Mouse (Mus musculus): Measurements from ENCODE around the gene Olfr1393.
"Not testable (repeated sequence)": the region's sequence is repeated elsewhere in the genome, so short reads cannot be mapped to it uniquely, and the experiment has no call there.

Olfr1393 gene

DNA sequence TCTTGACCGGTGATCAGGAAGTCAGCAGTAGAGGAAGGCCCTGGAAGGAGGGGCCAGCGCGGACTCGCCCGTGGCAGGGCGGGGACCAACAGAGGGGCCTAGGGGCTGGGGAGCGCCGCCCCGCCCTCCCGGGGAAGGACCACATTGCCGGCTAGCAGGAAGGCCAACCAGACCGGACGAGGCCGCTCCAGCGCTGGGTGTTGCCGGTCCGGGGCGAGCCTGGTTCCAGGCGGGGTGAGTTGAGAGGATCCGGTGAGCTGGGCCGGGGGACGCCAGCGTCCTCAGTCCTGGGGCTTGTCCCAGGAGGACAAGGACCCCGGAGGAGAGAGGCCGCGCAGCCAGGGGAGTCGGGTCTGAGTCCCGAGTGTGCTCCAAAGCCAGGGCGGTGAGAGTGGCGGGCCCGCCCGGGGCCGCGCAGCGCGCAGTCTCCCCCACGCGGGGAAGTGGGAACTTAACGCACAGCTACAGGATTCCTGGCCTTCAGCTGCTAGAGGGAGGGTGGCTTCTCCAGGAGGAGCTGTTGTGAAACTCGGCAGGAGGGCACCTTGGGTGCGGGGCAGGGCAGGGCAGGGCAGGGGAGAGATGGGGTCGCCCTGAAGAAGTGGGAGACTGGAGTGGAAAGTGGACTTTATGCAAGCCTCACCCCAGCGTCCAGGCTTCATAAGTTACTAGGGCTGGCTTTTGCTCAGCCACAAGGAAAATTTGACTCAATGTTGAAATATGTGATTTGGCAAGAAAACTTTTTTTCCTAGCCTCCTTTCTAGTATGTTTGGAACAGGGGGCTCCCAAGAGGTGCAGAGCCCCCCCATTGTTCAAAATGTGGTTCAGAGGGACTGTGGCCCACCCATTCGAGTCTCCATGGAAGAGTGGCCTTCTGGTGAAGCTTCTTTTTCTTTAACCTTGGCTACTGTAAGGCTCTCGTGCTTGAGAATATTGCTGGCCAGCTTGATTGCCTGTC, 27.4 kb upstream of the Olfr1393 start:
- DNase-seq (ENCODE audit: low read depth in 1 of 2, low spot score in 2 of 2) = peak; percentile 64 to 75

DNA sequence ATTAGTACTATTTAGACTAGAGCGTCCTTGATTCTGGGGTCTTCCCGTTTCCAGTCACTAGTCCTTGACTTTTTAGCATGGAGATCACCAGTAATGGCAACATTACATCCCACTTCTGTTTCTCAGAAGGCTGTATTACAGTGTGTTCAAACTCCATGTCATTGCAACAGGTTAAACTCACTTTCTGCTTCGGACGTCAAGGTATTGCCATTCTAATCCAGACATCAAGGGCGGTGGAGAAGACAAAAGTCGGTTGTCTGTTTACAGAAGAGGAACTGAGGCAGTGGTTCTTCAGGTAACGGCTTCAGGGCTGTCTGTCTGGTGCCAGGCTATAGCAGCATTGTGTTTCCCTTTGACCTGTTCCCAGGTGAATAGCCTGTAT, 26.7 kb upstream of the Olfr1393 start:
- DNase-seq (ENCODE audit: low read depth in 1 of 2, low spot score in 2 of 2) = no peak

DNA sequence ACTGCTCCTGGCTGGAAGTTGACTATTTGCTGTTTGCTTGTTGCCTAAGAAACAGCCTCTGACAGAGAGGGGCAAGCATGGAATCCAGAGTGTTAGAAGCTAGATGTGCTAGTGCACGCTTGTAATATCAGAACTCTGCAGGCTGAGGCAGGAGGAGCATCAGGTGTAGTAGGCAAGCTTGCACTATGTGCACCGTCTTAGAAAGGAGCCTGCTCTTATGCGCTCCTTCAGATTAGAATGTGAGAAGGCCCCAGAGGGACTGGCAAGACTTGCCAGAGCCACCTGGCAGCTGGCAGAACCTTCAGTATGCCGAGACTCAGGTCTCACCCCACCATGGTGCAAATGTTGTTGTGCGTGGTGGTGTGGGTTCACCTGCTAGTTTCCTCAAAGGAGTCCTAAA, 26.1 kb upstream of the Olfr1393 start:
- DNase-seq (ENCODE audit: low read depth in 1 of 2, low spot score in 2 of 2) = no peak

DNA sequence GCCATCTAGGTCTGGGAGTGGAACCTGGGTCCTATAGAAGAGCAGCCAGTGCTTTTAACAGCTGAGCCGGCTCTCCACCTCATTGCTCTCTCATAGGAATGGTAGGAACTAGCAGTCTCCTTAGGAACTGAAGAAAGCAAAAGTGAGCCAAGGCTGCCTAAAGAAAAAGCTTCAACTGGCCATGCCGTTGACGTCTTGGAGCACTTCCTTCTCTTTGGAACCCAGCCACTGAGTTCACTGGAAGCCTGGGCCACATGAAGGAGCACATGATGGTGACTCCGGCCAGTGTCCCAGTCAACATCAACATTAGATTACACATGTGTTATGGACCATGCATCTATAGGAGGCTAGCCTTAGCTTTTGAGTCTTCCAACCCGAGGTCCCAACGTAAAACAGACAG, 25.1 kb upstream of the Olfr1393 start:
- DNase-seq (ENCODE audit: low read depth in 1 of 2, low spot score in 2 of 2) = no peak

DNA sequence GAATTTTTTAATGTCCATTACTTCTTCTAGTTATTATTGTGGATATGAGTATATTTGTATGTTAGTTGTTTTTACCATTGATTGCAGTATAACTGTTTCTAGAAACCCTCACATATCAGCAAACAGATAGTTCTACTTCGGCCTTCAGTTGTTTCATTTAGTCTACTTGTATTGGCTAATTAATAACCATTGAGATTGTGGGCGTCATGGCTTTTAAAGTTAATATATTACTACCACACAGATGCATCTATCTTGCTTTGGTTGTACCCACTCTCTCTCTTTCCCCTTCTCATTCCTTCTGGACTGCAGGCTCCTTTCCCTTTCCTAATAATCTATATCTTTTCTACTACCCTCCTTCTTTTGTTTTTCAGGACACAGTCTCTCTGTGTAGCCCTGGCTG, 18.8 kb upstream of the Olfr1393 start:
- DNase-seq (ENCODE audit: low read depth in 1 of 2, low spot score in 2 of 2) = no peak

DNA sequence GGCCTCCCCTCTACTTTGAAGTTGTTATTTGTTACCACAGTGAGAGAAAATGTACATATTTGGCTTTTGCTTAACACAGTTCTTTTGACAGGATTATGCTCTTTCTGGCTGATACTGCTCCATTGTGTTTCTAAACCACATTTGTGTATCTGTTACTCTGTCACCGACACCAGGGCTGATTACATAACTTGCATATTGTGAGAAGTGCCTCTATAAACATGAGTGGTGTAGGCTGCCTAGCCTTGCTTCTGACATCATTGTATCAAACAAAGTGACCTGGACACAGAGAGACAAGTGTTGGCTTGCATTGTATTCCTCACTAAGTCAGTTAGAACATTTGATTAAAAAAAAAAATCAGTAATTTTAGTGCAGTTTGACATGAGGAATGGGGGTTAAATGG, 18.3 kb upstream of the Olfr1393 start:
- no peak for DNase-seq (ENCODE audit: low read depth in 1 of 2, low spot score in 2 of 2)

DNA sequence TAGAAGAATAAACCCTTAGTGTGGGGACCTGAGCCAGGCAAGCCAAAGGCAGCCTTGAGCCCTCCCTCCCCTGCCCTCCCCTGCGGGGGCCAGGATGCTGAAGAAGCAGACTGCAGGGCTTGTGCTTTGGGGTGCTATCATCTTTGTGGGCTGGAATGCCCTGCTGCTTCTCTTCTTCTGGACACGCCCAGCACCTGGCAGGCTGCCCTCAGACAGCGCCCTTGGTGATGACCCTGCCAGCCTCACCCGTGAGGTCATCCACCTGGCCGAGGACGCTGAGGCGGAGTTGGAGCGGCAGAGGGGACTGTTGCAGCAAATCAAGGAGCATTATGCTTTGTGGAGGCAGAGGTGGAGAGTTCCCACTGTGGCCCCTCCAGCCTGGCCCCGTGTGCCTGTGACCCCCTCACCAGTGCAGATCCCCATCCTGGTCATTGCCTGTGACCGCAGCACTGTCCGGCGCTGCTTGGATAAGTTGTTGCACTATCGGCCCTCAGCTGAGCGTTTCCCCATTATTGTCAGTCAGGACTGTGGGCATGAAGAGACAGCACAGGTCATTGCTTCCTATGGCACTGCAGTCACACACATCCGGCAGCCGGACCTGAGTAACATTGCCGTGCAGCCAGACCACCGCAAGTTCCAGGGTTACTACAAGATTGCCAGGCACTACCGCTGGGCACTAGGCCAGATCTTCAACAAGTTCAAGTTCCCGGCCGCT, 17.3 kb upstream of the Olfr1393 start:
- no peak for DNase-seq (ENCODE audit: low read depth in 1 of 2, low spot score in 2 of 2)

DNA sequence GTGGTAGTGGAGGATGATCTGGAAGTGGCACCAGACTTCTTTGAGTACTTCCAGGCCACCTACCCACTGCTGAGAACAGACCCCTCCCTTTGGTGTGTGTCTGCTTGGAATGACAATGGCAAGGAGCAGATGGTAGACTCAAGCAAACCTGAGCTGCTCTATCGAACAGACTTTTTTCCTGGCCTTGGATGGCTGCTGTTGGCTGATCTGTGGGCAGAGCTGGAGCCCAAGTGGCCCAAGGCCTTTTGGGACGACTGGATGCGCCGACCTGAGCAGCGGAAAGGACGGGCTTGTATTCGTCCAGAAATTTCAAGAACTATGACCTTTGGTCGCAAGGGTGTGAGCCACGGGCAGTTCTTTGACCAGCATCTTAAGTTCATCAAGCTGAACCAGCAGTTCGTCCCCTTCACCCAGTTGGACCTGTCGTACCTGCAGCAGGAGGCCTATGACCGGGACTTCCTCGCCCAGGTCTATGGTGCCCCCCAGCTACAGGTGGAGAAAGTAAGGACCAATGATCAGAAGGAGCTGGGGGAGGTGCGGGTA, 16.7 kb upstream of the Olfr1393 start:
- DNase-seq (ENCODE audit: low read depth in 1 of 2, low spot score in 2 of 2) = no peak

DNA sequence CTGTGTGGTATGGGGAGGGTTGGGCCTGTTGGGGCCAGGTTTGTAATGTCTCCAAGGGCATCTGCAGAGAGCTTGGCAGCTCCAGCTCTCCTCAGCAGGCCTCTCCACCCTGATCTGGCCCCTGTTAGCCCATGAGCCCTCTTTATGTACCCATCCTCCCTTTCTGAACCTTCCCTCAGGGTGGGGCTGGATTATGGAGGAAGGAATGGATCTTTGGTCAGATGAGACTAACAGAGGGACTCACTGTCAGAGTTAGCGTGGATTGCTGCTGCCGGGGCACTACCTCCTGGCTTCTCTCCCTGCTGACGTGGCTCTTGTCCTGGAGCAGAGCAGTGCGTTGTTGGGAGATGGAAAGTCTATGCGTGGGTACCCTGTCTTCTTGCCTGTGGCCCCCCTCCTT, 15.8 kb upstream of the Olfr1393 start:
- no peak for DNase-seq (ENCODE audit: low read depth in 1 of 2, low spot score in 2 of 2)

DNA sequence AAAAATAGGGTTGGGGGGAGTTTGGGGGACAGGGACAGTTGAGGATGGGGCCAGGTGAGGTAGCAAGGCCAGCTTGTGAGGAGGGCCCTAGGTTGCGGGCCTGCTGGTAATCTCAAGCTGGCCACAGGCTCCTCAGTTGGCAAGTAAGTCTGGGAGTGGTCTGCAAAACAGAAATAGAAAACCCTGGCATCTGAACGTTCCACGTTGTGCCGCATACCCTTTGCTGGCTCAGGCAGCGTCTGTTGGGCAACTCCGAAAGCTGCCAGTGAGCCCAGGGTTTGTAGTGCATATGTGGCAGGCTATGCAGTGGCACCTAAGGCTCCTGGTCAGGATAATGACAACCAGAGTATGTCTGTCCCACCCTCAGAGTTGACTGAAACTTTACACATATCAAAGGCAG, 15.0 kb upstream of the Olfr1393 start:
- no peak for DNase-seq (ENCODE audit: low read depth in 1 of 2, low spot score in 2 of 2)

DNA sequence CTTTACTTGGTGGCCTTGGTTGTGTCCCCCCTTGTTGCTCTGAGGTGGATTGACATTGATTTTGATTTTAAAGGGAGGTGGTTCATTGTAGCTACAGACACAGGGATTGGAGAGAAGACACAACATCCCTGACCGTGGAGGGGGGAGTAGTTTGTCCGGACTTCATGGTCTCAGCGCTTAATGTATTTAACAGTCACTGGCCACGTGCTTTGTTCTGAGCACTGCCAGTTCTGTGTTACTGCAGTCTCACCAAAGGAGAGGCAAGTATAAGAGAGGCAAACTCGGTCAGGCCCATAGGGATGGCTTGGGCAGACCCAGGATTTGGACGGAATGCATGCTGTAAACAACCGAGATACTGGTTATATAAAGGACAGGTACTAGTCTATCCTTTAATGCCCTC, 14.0 kb upstream of the Olfr1393 start:
- DNase-seq (ENCODE audit: low read depth in 1 of 2, low spot score in 2 of 2) = no peak

DNA sequence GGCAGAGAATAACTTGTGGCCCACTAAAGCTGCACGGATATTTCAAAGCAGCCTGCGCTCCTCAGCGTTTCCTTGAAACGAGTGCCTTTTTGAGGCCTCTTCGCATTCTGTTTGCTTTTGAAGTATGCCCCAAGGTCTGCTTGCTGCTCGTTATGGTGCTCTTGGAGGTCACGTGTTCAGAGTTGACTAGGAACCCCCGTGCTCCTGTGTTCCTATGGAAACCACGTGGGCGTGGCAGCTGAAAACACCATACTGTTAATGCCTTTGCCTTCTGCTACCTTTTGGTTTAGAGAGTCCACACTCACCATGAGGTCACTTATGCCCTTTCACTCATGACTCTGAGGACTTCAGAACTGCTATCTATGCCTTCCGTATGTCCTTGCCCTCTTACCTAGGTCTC, 13.5 kb upstream of the Olfr1393 start:
- DNase-seq (ENCODE audit: low read depth in 1 of 2, low spot score in 2 of 2) = no peak

DNA sequence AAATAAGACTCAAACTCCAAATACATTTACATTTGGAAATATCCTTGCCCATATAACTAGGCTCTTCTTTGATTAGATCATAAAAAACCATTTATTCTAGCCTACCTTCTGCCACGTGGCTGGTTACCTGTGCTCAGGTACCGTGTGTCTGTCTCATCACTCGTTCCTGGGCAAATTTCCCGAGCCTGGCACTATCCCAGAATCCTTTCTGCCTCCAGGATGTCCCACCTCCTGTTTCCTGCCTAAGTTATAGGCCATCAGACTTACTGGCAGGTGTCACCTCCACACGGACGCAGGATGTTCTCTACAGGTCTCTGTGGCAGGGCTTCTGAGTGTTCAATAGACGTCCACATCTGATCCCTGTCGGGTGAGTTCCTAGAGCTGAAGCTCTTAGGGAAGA, 13.0 kb upstream of the Olfr1393 start:
- DNase-seq (ENCODE audit: low read depth in 1 of 2, low spot score in 2 of 2) = no peak

DNA sequence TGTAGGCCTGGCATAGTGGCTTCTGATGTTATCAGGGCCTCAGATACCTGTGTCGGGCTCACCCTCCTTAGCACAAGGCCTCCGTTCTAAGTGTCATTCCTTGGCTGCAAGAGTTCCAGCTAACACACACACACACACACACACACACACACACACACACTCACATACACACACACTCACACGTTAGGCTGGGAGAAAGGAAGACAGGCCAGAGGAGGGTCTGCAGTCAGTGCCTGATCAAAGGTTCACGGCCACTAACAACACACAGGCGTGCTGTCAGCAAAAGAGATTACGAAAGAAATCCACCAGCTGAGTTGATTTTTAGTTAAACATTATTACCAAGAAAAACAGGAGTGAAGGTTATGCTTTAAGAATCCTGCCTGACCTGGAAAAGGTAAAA, 11.4 kb upstream of the Olfr1393 start:
- DNase-seq (ENCODE audit: low read depth in 1 of 2, low spot score in 2 of 2) = no peak

DNA sequence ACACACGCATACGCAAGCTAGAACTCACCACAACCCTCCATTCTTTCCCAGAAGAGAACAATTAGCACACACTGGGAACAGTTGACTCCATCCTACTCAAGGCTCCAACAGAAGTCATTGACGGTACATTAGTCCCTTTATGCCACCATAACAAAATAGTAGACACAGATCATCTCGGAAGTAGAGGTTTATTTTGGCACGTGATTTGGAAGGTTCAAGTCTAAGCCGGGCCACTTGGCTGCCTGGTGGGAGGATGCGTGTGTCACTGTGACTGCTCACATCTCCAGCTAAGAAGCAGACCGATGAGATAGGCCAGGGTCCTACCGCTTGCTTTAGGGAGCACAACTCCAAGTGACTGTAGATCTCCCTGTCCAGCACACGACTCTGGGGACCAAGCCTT, 10.8 kb upstream of the Olfr1393 start:
- DNase-seq (ENCODE audit: low read depth in 1 of 2, low spot score in 2 of 2) = no peak

DNA sequence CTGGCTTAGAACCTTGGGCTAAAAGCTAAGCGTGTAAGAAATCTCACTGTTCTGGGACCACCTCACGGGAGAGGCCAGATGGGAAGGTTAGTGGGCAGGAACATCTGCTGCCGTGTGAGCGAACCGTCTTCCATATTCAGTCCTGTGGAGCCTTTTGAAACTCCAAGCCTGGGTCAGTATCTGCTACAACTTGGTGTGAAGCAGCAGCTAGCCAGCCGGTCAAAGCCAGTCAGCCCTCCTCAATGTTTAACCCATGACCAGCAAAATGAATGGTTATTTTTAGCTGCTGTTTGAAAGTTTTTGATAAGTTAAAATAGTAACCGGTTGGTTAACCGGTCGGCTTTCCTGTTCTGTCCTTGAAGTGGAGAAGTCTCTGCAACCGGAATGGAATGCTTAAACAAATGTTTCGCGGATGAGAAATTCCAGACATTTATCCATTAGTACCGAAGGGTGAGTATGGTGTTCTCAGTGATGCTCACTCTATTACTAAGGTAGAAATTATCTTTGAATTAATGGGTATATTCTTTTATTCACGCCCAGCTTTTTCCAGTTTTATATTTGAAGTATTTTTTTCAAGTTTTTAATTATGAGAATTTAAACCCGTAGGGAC, 10.0 kb upstream of the Olfr1393 start:
- no peak for DNase-seq (ENCODE audit: low read depth in 1 of 2, low spot score in 2 of 2)

DNA sequence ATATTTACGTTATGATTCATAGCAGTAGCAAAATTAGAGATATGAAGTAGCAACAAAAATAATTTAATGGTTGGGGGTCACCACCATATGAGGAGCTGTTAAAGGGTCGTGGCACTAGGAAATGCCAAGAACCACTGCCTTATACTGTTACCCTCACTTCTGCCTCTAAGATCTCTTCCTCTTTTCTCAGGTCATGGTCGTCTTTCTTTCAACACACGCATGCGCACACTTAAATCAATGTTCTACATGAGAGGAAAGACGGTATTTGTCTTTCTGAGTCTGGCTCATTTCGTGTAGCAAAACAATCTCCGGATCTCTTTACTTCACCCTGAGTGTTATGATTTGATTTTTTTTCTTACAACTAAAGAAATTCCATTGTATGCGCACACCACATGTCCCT, 8.3 kb upstream of the Olfr1393 start:
- DNase-seq (ENCODE audit: low read depth in 1 of 2, low spot score in 2 of 2) = no peak

DNA sequence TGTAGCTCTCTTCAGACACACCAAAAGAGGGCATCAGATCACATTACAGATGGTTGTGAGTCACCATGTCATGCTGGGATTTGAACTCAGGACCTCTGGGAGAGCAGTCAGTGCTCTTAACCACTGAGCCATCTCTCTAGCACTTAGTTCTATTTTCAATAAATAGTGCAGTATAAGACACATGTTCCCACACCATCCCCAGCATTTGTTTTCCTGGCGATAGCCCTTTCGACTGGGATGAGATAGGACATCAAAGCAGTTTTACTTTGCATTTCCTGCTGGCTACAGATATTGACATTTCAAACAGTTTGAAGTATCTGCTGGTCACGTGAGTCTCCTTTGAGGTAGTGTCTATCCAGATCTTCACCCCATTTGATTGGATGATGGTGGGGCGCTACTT, 7.7 kb upstream of the Olfr1393 start:
- no peak for DNase-seq (ENCODE audit: low read depth in 1 of 2, low spot score in 2 of 2)

DNA sequence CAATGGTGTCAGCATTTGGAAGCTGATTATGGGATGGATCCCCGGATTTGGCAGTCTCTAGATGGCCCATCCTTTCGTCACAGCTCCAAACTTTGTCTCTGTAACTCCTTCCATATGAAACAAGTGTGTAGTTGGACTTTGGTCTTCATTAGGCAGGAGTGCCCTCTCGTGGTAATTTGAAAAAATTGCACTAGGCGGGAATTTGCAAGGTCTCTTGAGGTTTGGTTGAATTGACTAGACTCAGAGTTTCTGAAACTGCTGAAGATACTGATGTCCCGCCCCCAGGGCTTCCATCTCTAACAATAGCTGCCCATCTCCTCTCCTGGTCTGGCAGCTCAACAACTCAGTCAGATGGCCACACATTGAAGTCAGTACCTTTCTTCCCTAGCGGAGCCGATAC, 6.8 kb upstream of the Olfr1393 start:
- DNase-seq (ENCODE audit: low read depth in 1 of 2, low spot score in 2 of 2) = no peak

DNA sequence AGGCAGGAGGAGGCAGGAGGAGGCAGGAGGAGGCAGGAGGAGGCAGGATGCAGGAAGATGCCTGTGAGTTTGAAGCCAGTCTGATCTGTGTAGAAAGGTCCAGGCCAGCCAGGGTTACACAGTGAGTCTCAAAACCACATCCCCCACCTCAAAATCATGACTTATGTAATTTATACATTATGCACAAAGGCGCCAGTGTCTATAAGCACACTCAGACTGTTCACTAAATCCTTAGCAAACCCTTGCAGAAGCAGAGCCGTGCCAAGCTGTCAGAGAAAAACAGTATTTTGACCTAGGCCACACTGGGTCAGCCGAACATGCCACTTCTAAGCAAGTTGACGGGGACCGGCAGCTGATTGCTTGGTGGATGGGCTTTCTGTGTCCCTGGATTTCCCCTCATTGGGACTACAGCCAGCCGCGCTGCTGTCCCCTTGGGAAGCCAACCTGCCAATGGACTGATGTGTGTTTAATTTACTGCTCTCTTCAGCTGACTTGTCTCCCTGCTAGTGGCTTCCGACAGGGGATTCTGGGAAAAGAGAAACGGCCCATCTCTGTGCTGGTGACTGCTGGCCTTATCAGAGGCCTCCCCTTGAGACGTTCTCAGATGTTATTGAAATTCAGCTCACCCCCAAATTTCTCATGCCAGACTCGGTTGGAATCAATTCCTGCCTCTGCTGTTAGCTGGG, 4.1 kb upstream of the Olfr1393 start:
- DNase-seq (ENCODE audit: low read depth in 1 of 2, low spot score in 2 of 2) = no peak

DNA sequence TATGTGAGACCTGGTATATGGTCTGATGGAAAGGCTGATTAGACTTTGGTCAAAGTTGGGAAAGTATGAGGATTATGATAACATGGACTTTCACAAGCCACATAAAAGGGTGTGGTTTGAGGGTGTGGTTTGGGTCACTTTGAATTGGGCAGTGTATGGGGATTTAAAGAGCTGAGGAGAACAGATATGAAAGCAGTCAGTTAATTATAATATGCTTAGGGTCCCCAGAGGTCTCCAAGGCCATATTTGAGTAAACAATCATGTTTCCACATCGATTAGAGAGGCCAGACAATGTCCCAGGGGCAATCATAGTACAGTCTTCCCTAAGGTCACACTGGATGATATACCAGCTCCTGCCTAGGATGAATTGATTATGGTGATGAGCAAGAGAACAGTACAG, 6.9 kb downstream of the Olfr1393 start, which contains the start of gene Olfr1392:
TSS of gene Olfr1392 (plus strand) at position 301 of the 400 bp plus-strand sequence.
- DNase-seq (ENCODE audit: low read depth in 1 of 2, low spot score in 2 of 2) = not testable (repeated sequence)
